Mouse (Mus musculus) heart, postnatal 36 days (tissue): ENCODE results near the gene Rpl13. TPM values are rescaled to one million over a fixed set of nuclear protein-coding genes. Genes with fewer than 3 reads are reported as not detected.

ENCODE experiments used
- DNase-seq, 2 experiments: peaks; one replicate each; pipeline ENCODE4 v3.0.0; 2021 to 2022
- intact Hi-C: fragments of 180-260 bp; cut with DNase I; formaldehyde crosslinking; loops from one replicate; pipeline ENCODE4 v1.15.1; 2025
- microRNA-seq, 2 experiments: library from miRNA; unstranded; fragments of <30 nt; microRNA quantifications; one replicate each; pipeline ENCODE4 v1.2.0; 2021; ENCODE audit warnings: borderline number of aligned reads in 2 of 2
- total RNA-seq, 2 experiments: library from RNA; stranded (reverse); gene quantifications; 2 replicates each; pipeline ENCODE4 v1.2.3; 2021

The Rpl13 gene
- total RNA-seq, 2 experiments from 2014 or later: 409 to 436 TPM

- intact Hi-C loops: no loop called here
Observed at GRCm38 (mm10) chr8:123141741-123142462, 39.8 kb downstream of the Rpl13 start.

GRCm38 (mm10) chr8:123145279-123145678 lies 43.1 kb downstream of the Rpl13 start:
- peak; percentile 45 to 59 for DNase-seq
- intact Hi-C loops: no loop called here

More at GRCm38 (mm10) chr8:123141741-123142462, 39.8 kb downstream of the Rpl13 start:
- peak; percentile 79 to 88 for DNase-seq

GRCm38 (mm10) chr8:123146390-123146789 lies 44.2 kb downstream of the Rpl13 start:
- intact Hi-C loops: no loop called here

GRCm38 (mm10) chr8:123150737-123151171 lies 48.6 kb downstream of the Rpl13 start:
- DNase-seq: no peak
- intact Hi-C loops: no loop called here

More at GRCm38 (mm10) chr8:123146390-123146789, 44.2 kb downstream of the Rpl13 start:
- peak; percentile 29 to 30 for DNase-seq

Small RNAs within 50 kb of the gene (microRNA-seq; reads per million reads assigned to microRNA genes)
- gene Mir7079 (0 reads per million in 2 experiments), gene Mir7080 (0 to 1.3 reads per million in 2 experiments)

Other genes with a start within 250 kb of the Rpl13 start
- 10 to 100 TPM; 69.0 to 80.5 TPM for gene Ankrd11, start 60.1 kb upstream of the Rpl13 start, total RNA-seq
- 10 to 100 TPM; 79.7 to 87.7 TPM for gene Spg7, start 39.4 kb upstream of the Rpl13 start, total RNA-seq
- gene Cpne7, start 15.0 kb downstream of the Rpl13 start, total RNA-seq: under 1 TPM; 0.35 to 0.44 TPM
- gene Sult5a1, start 56.0 kb downstream of the Rpl13 start, total RNA-seq: under 1 TPM; 0.58 to 0.79 TPM
- gene Dpep1, start 83.9 kb downstream of the Rpl13 start, total RNA-seq: 10 to 100 TPM; 32.3 to 53.6 TPM
- 10 to 100 TPM; 53.9 to 69.1 TPM for gene Chmp1a, start 110.4 kb downstream of the Rpl13 start, total RNA-seq
- gene Spata33, start 110.5 kb downstream of the Rpl13 start, total RNA-seq: 10 to 100 TPM; 22.5 to 27.2 TPM
- 10 to 100 TPM; 19.6 to 24.0 TPM for gene Cdk10, start 122.5 kb downstream of the Rpl13 start, total RNA-seq
- gene Spata2l, start 133.9 kb downstream of the Rpl13 start, total RNA-seq: 1 to 10 TPM; 5.4 to 6.2 TPM
- 10 to 100 TPM in 1 of 2 experiments, 1 to 10 TPM in 1; 9.4 to 10.8 TPM for gene Zfp276, start 151.8 kb downstream of the Rpl13 start, total RNA-seq
- 10 to 100 TPM; 21.8 to 26.5 TPM for gene Vps9d1, start 152.0 kb downstream of the Rpl13 start, total RNA-seq
- gene Fanca, start 216.2 kb downstream of the Rpl13 start, total RNA-seq: 1 to 10 TPM; 1.7 to 3.4 TPM
- gene Spire2, start 230.4 kb downstream of the Rpl13 start, total RNA-seq: under 1 TPM; 0.11 to 0.14 TPM